Mouse (Mus musculus): ENCODE measurements around the gene Cox20.

The Cox20 gene

DNA sequence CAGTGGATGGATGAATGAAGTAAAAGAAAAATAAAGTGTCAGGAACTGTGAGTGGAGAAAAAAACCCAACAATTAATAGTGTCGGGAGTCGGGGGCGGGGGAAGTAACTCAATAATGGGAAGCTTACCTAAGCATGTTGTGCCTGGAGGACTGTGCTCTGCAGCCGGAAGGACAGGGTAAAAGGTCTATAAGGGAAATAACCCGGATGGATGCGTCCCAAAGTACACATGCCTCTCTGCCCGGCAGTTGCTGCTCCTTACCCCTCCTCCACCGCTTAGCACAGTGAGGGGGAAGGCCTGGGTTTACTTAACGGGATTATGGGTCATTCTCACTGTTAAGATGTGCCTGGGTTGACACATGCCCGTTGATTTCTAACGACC, 50.3 kb downstream of the Cox20 start:
- POLR2A ChIA-PET: interaction anchor here in 3 of 4 experiments (0.6 to 2.1 kb wide), 20 partner anchors 9 to 55 kb away, joined by 3 to 16 read pairs (median 4); partner anchors contain the start of genes Cox20 (in 2 of the 3), Efcab2 (in 1 of the 3) and Hnrnpu (in 1 of the 3)
- CTCF ChIA-PET: interaction anchor here in 2 of 4 experiments (0.5 to 1.5 kb wide), 2 partner anchors 11 to 55 kb away, joined by 3 to 7 read pairs; no protein-coding TSS in a partner anchor

Data from embryonic stem cell, embryonic (primary cell).